Mouse (Mus musculus) cerebellum, postnatal 4 days (tissue): ENCODE measurements at regions not wholly inside any gene's neighbourhood (a gene's known extent, or its start where the extent isn't known, plus 50 kb on each side); places are given as distances from the start of the nearest gene placed in this dataset.
"Not testable (repeated sequence)": the region's sequence is repeated elsewhere in the genome, so short reads cannot be mapped to it uniquely, and the experiment has no call there.

Experiments
- DNase-seq, 2 experiments: peaks; one replicate each; pipeline ENCODE4 v3.0.0; 2022; ENCODE audit warnings: low spot score in 2 of 2, mixed read lengths in 1 of 2

DNA sequence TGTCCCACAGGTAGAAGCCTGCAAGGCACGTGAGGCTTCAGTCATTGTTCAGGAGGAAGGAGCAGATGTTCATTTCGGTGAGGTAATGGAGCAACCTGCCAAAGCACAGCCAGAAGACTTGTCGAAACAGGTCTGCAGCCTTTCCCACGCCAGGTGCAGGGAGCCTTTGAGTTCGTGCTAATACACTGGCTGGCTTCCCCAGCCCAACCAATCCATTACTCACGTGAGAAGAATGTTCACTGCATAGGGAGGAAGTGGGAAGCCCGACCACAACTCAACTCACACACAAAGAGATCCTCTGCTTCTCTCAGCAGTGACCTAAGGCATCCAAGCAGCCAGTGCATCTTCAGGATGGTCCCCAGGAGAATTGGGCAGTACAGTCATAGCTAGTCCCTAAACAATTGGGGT is 153.0 kb upstream of the Hes1 start:
- DNase-seq: no peak

DNA sequence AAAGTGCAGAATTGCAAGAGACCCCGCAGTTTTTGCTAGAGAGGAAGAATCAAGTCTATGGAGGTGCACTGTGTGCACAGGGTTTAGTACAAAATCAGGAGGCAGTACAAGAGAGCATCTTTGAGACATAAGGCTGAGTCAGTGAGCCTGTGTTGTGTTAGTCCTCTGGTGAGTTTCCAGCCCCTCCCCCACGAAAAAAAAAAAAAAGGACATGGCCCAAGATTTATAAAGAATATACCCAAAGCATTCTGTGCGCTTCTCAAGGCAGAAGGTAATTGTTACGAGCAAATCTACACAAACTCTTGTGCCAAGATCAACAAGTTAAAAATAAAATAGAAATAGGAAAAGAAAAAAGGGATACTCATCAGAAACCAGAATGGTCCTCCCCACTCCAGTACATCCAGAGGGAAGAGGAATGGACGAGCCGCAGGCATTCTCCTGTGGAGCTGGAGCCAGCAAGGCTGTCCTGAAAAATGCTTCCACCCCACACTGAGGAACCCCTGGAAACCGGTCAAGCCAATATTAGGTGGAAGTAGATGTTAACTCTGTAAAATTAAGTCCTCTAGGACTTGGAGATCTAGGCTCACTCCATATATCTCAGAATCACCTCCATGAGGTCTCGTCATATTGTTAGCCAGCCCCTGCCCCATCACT is 150.7 kb upstream of the Hes1 start:
- DNase-seq: no peak

DNA sequence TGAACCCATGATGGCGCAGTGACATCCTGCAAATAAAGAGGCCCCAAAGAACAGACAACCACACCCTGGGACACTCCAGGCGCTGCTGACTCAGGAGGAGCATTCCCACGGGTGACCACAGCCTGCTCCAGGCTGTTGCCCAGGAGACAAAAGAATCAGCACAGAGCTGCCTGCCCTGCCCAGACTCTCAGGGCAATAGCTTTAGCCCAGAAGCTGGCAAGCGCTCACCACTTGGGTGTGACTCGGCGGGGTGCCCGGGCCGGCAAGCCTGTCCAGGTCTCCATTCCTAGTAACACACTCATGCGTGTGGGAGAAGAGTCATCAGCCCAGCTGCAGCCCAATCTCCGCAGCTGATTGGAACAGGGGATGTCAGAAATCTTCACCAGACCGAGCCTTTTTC is 148.8 kb upstream of the Hes1 start:
- peak; percentile 49 to 66 for DNase-seq

GRCm38 (mm10) chr16:29917989-29918388 is 146.2 kb upstream of the Hes1 start:
- DNase-seq: no peak

GRCm38 (mm10) chr16:29918396-29918795 is 145.8 kb upstream of the Hes1 start:
- no peak for DNase-seq

DNA sequence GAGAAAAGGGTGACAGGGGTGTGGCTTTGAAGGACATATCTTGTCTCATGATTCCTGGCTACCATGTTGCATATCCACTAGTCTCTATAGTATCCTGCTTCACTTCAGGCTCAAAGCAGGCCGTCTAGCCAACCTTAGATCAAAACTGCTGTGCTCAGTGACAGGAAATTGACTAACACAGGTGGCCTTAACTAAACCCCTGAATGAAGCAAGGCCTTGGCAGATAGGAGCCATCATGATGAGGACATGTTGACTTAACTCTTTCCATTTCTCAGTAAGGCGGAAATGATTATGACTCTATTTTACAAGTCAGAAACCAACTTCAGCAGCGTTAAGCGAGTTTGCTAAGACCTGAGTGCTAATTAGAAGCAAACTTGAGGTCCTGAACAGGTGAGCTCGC is 143.2 kb upstream of the Hes1 start:
- DNase-seq: no peak

- DNase-seq: no peak
Observed at GRCm38 (mm10) chr16:29921385-29921784, 142.8 kb upstream of the Hes1 start.

DNA sequence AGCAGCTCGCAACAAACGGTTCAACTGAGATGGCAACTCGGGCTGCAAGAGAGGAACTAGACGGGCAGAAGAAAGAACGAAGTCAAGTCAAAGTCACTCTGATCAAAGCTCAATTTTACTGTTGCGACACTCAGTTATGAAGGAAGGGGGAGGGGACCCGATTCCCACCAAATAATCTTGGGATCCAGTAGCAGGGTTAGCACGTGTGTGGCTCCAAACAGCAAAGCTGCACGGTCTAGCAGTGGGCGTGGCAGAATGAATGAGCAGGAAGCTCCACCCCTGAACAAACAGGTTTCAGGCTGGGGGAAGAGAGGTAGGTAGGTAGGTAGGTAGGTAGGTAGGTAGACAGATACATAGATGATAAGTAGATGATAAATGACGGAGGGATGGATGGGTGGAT is 136.9 kb upstream of the Hes1 start:
- not testable (repeated sequence) for DNase-seq

DNA sequence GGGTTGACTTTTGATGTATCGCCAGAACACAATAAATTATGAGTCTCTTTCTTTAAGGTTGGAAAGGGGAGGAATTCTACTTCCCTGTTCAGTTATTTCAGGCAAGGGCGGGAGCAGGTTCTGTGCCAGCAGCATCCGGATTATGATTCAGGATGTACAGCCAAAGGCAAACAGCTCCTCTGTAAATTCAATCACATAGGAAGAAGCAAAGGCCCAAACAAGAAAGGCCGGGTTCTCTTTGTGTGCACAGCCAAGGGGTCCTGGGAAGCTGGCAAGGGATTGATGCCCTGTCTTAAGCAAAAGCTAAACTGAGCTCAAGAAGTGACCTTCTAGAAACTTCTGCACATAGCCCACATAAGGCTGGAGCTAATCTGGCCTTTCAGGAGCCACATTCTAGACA is 135.9 kb upstream of the Hes1 start:
- DNase-seq: no peak

GRCm38 (mm10) chr16:29931746-29932351 is 132.3 kb upstream of the Hes1 start:
- DNase-seq: no peak

DNA sequence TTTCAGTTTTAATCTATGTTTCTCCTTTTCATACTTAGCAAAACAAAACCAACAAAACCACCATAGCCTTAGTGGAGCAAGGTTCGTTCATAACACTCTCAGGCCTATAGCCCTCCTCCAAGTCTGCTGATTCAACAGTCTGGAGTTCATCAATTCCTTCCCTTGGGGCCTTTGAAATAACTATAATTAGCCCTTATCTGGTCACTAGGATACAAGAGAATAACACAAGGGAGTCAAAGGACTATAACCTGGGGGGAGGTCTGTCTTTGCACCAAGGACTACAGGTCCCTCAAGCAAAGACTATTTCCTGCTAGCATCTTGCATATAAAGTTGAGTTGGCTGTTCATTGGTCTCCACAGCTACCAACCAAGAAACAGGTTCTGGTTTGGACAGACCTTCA is 129.5 kb upstream of the Hes1 start:
- no peak for DNase-seq

DNA sequence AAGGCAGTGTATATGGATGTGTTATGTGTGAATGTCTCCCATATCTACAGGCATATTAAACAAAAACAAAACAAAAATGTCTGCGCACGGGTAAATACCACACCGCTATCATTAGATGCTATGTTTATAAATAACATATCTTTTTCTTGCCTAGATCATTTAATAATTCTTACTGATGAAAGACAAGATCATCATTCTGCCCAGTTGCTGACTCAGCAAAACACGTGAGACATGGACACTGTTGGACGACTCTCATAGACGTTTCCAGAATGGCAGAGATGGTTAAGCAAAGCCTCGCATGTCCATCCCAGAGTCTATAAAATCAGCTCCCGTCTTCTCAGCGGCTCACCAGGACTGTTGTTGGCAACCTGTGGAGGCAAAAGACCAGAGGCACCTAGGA is 125.5 kb upstream of the Hes1 start:
- DNase-seq: no peak

DNA sequence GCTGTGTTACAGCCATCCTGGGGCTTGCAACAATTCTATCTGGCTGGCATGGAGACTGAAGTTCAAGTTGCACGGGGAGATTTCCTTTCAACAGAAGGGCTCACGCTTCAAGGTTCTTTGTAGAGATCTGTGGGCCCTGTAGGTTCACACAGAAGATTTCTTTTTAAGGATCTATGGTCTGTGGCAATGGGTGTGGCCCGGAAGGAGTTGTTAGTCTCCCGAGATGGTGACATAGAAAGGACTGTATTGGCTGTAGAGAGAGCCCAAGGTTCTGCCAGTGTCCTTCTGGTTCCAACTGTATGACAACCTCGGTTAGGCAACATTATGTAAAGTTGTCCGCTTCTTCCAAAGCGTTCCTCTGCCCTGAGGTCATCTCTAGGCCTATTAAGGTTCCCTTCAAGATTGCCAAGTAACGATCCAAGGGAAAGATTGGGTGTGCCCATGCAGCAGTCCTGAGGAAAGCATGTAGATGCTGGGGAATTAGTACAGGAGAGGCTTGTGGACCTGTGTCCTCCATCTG is 124.8 kb upstream of the Hes1 start:
- DNase-seq: no peak

- DNase-seq: no peak
Observed at GRCm38 (mm10) chr16:29939869-29940707, 124.1 kb upstream of the Hes1 start.

GRCm38 (mm10) chr16:29942111-29942510 is 122.1 kb upstream of the Hes1 start:
- no peak for DNase-seq

DNA sequence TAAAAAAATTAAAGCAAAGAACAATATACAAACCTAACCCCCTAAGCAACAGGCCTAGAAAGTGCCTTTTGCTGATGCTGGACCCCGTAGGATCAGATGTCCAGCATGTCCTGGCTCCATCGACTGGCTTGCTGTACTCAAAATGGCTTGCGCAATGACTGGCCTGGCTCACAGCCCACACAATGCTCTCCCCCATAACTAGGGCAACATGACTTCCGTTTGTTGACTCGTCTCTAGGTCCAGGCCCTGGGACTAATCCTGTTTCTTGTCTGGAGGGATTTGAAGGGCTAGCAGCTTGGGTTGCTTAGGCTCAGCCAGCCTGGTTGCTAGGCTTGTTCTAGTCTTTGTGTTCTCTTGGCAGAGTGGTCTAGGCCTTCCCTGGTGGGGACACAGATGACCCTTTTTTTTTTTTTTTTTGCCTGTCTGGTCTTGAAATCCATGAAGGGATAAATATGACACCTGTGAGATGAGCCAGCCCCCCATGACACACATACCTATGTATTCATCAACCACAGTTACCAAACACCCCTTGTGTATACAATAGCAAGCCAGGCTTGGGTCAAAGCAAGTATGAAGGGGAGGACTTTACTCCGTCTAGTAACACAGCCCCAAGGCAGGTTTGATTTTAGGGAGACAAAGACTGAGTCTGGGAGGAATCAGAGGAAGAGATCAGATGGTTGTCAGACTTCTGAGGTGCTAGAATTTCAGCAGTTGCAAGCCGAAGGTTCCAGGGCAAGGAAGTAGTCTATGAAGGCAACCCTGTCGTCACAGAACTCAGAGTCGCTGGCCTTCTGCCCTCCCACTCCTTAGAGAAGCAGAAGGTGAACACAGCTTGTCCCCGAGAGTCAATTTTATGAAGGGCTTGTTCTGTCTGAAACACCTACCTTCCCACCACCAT is 120.0 kb upstream of the Hes1 start:
- peak in 1 of 2 experiments; percentile 38 for DNase-seq

GRCm38 (mm10) chr16:29944966-29945365 is 119.2 kb upstream of the Hes1 start:
- DNase-seq: no peak

DNA sequence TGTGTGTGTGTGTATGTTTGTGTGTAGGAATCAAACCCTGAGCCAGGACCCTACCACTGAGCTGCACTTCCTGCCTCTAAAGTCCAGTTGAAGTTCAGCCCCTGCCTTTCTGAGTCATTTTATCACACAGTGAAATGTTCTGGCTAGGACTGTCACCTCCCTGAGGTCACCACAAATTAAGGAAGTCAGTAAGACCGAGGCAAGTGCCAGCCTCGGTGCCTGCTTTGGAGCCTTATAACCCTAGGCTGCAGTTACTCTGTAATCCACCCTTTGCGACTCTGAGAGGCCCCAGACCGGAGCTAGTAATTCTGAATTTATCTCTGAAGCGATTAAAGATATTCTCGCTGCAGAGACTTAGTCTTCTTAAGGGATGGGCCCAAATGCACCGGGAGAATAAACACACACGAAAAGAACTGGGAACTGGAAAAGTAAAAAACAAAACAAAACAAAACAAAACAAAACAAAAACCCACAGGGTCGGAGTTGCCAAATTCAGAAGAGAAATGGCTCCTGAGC is 118.8 kb upstream of the Hes1 start:
- no peak for DNase-seq

- peak in 1 of 2 experiments; percentile 46 for DNase-seq
Observed at GRCm38 (mm10) chr16:29945891-29946598, 118.1 kb upstream of the Hes1 start.

DNA sequence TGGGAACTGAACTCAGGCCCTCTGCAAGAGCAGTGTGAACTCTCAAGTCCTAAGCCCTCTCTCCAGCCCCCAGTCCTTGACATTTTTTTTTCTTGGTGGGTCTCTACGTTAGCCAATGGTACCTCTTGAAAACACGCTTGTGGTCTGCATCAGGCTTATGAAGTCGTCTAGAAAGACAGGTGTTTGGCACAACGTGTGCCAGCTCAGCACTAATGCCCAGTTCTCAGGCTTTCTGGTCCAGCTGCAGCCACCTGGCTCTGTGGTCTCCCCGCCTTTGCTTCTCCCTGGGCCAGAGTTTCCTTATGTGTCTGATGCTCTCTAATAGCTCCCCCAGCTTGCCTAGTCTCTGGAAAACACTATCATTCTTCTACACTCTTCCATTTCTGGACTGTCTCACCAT is 117.2 kb upstream of the Hes1 start:
- no peak for DNase-seq

DNA sequence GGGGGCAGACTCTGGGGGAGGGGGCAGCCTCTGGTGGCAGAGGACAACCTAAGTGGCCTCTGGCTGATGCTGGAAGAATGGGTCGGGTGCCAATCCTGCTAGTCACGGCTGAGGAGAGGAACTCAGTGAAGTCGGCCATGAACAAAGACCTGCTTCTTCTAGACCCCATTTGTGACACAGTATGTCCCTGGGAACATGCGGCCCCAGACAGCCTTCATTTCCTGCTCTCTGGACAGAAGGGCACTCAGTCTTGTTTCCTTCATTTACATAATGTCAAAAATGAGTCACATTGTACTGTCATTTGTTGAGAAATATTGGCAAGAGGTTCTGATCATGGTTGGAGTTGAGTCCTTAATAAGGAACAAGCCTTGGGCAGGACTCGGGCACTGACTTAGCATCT is 116.5 kb upstream of the Hes1 start:
- DNase-seq: no peak
